Mouse (Mus musculus): ENCODE measurements around the gene Gm47791. TPM values are rescaled to one million over a fixed set of nuclear protein-coding genes. Genes with fewer than 3 reads are reported as not detected.

Gene Gm47791
- total RNA-seq, 2 experiments from 2014 or later, result not detected

- intact Hi-C loops (cut with DNase I), result no loop called here
- DNase-seq (ENCODE audit: low spot score), result no peak
These were observed 20.1 kb upstream of the Gm47791 start for GRCm38 (mm10) chr1:82791105-82791504.

GRCm38 (mm10) chr1:82788070-82788469 lies 17.0 kb upstream of the Gm47791 start:
- intact Hi-C loops (cut with DNase I), result loop anchor here (5.0 kb wide), 1 partner anchor 399 kb away; no protein-coding TSS in a partner anchor
- no peak for DNase-seq (ENCODE audit: low spot score)

GRCm38 (mm10) chr1:82787414-82787813 lies 16.4 kb upstream of the Gm47791 start:
- peak; percentile 55 for DNase-seq (ENCODE audit: low spot score)
- intact Hi-C loops (cut with DNase I), result loop anchor here (1.0 to 5.0 kb wide), 3 partner anchors 200 to 400 kb away; no protein-coding TSS in a partner anchor

- intact Hi-C loops (cut with DNase I), result loop anchor here (5.0 kb wide), 1 partner anchor 402 kb away; no protein-coding TSS in a partner anchor
- no peak for DNase-seq (ENCODE audit: low spot score)
These were observed 14.5 kb upstream of the Gm47791 start for GRCm38 (mm10) chr1:82785546-82785945.

GRCm38 (mm10) chr1:82783559-82783958 lies 12.5 kb upstream of the Gm47791 start:
- intact Hi-C loops (cut with DNase I), result no loop called here
- no peak for DNase-seq (ENCODE audit: low spot score)

GRCm38 (mm10) chr1:82779388-82779966 lies 8.4 kb upstream of the Gm47791 start:
- intact Hi-C loops (cut with DNase I), result no loop called here
- no peak for DNase-seq (ENCODE audit: low spot score)

GRCm38 (mm10) chr1:82775293-82775692 lies 4.2 kb upstream of the Gm47791 start:
- no peak for DNase-seq (ENCODE audit: low spot score)
- intact Hi-C loops (cut with DNase I), result no loop called here

- no peak for DNase-seq (ENCODE audit: low spot score)
- intact Hi-C loops (cut with DNase I), result no loop called here
These were observed 2.2 kb upstream of the Gm47791 start for GRCm38 (mm10) chr1:82773208-82773607.

GRCm38 (mm10) chr1:82772428-82772827 lies 1.4 kb upstream of the Gm47791 start:
- intact Hi-C loops (cut with DNase I), result no loop called here
- DNase-seq (ENCODE audit: low spot score), result no peak

GRCm38 (mm10) chr1:82768269-82768668 lies 2.8 kb downstream of the Gm47791 start, which contains the start of gene Tm4sf20:
TSS of gene Tm4sf20 (minus strand) at chr1:82768461.
- intact Hi-C loops (cut with DNase I), result no loop called here
- DNase-seq (ENCODE audit: low spot score), result no peak

- intact Hi-C loops (cut with DNase I), result no loop called here
- DNase-seq (ENCODE audit: low spot score), result no peak
These were observed 4.4 kb downstream of the Gm47791 start for GRCm38 (mm10) chr1:82766641-82767040.

- DNase-seq (ENCODE audit: low spot score), result no peak
These were observed 4.8 kb downstream of the Gm47791 start for GRCm38 (mm10) chr1:82766227-82766626.

GRCm38 (mm10) chr1:82762274-82762673 lies 8.8 kb downstream of the Gm47791 start:
- intact Hi-C loops (cut with DNase I), result no loop called here
- no peak for DNase-seq (ENCODE audit: low spot score)

More at GRCm38 (mm10) chr1:82766227-82766626, 4.8 kb downstream of the Gm47791 start:
- intact Hi-C loops (cut with DNase I), result no loop called here

GRCm38 (mm10) chr1:82761454-82762169 lies 9.4 kb downstream of the Gm47791 start:
- intact Hi-C loops (cut with DNase I), result no loop called here
- no peak for DNase-seq (ENCODE audit: low spot score)

- intact Hi-C loops (cut with DNase I), result no loop called here
- no peak for DNase-seq (ENCODE audit: low spot score)
These were observed 11.5 kb downstream of the Gm47791 start for GRCm38 (mm10) chr1:82759520-82759919.

- DNase-seq (ENCODE audit: low spot score), result no peak
- intact Hi-C loops (cut with DNase I), result no loop called here
These were observed 23.2 kb downstream of the Gm47791 start for GRCm38 (mm10) chr1:82747714-82748452.

- intact Hi-C loops (cut with DNase I), result no loop called here
- DNase-seq (ENCODE audit: low spot score), result no peak
These were observed 24.6 kb downstream of the Gm47791 start for GRCm38 (mm10) chr1:82746408-82746807.

- DNase-seq (ENCODE audit: low spot score), result no peak
- intact Hi-C loops (cut with DNase I), result no loop called here
These were observed 27.1 kb downstream of the Gm47791 start for GRCm38 (mm10) chr1:82743962-82744361.

GRCm38 (mm10) chr1:82741539-82741938 lies 29.5 kb downstream of the Gm47791 start:
- no peak for DNase-seq (ENCODE audit: low spot score)
- intact Hi-C loops (cut with DNase I), result no loop called here

GRCm38 (mm10) chr1:82738066-82738465 lies 33.0 kb downstream of the Gm47791 start:
- intact Hi-C loops (cut with DNase I), result no loop called here
- no peak for DNase-seq (ENCODE audit: low spot score)

- intact Hi-C loops (cut with DNase I), result no loop called here
These were observed 37.7 kb downstream of the Gm47791 start for GRCm38 (mm10) chr1:82733357-82733756.

More at GRCm38 (mm10) chr1:82733357-82733756, 37.7 kb downstream of the Gm47791 start:
- DNase-seq (ENCODE audit: low spot score), result no peak
